Mouse (Mus musculus) ovary, adult 18-20 months (tissue): Measurements from ENCODE around the gene Ppbp.

Experiments used
- DNase-seq: peaks from one replicate; pipeline ENCODE4 v3.0.0; 2022; ENCODE audit warnings: low spot score, mixed read lengths

Gene Ppbp

DNA sequence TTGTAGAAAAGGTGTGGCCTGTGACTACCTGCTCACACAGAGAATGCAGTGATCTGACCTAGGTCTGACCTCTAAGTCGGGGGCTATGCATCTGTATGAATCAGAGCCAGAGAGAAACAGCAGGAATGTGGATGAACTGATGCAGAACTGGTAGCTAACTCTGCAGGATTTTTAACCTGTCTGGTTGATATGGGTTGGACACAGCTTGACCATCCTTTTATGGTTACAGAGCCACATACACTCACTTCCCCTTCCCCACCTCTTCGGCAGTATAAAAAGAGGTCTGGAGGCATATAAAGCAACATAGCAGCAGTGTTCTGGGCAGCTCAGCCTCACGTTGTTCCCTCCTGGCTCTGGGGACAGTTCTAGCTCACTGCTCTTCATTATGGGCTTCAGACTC lies at the start of gene Ppbp:
Gene Ppbp (plus strand): TSS at position 301 of the 400 bp plus-strand sequence.
- DNase-seq: no peak

DNA sequence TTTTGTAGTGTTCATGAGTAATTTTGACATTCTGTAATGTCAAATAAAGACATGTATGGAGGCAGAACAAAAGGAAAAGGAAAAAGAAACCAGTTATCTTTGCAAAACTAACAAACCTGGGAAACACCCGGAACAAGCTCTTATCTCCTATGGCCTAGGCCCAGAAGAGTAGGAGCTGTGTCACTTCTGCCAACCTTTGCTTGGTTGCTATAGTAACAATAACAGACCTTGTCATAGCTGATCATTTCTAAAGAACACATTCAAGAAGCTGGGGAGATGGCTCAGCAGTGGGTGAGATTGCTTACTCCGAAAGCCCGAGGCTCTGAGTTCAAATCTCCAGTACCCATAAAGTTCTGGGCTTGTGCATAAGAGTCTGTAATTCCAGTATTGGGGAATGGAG lies 45.7 kb upstream of the Ppbp start:
- DNase-seq: no peak

DNA sequence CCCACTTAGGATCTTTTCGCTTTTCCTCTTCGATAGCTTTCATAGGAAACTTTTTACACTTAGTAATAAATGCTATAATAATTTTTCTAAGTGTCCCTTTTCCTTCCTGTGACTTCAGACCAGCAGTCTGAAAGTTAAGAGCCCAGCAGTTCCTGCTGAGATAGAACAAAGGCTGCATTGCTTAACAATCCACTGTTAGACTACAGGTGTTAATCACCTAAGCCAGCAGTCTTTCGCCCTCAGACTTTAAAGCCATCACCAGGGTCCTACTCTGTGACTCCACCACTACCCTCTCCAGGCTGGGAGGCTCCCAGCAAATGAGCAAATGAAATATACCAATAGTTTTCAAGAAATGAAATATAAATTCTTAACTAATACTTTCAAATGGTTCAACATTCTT lies 40.1 kb upstream of the Ppbp start:
- DNase-seq: no peak

DNA sequence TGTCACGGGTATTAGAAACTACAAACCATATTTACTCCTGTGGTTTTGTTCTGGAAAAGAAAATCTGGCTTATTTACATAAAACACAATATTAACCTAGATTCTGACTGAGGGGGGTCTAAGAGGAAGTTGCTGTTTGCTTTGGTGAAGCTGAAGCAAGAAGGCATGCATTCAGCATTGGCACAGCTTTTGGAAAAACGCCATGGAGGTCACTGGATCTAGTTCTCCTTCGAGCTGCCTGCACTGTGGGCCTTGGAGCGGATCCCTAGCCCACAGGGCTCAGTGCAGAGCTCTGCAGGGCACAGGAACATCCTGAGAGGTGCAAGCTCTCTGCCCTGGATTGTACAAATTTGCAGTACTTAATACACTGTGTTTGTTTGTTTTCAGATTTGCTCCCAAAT lies 36.8 kb upstream of the Ppbp start:
- DNase-seq: no peak

DNA sequence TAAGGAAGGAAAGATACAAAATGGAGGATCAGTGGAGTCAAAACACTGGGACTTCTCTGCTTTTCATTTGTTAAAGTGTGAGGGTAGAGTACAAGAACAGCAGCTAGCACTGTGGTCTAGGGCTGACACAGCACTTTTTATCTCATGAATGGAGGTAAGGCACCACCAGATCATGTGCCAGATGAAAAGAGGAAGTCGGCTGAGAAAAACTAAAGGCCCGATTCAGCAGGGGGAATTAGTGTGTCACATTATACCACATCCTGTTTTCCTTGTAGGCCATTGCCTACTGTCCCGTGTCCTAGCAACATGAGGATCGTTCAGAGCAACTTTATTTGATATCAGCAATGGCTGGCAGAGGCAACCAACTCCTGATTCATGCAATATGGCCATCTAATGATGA lies 26.3 kb upstream of the Ppbp start:
- no peak for DNase-seq

DNA sequence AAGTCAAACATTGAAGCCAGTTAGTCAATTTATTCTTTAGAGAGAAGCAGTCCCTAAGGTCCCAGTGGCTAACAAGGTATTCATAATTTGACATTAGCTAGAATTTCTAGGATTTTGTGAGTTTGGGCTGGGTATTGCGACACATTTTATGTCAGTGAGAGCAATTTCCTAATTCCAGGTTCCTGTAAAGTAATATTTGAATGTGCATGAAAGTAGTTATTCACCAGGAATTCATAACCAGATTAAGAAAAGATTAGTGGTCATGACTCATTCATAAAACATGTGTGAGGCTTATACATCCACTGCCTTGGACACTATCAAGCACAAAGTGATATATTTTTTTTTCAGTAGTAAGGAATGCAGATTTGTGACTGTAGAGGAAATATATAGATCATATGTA lies 14.4 kb upstream of the Ppbp start:
- no peak for DNase-seq

DNA sequence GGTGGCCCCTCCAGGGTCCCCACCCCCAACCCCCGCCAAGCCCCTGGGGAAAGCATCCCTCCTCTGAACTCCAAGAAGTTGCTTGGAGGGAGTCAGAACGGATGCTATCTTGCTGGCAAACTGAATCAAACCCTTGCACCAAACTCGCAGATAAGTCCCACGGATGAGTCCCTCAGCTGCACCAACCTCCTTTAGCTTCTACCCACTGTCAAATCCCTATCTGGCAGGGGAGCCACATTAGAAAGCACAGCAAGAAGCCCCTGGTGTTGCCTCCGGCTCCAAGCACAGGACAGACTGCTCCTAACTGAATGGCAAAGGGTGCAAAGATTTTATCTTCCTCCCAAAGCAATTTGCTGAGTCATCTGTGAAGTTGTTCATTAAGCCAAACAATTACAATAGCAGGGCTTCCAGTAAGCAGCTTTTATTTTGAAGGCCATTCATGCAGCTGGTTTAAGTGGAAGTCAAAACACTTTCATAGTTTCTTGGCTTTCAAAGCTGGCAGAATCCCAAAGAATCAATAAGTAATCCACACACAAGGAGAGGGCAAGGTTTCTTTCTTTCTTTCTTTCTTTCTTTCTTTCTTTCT lies 10.2 kb upstream of the Ppbp start:
- DNase-seq: no peak

DNA sequence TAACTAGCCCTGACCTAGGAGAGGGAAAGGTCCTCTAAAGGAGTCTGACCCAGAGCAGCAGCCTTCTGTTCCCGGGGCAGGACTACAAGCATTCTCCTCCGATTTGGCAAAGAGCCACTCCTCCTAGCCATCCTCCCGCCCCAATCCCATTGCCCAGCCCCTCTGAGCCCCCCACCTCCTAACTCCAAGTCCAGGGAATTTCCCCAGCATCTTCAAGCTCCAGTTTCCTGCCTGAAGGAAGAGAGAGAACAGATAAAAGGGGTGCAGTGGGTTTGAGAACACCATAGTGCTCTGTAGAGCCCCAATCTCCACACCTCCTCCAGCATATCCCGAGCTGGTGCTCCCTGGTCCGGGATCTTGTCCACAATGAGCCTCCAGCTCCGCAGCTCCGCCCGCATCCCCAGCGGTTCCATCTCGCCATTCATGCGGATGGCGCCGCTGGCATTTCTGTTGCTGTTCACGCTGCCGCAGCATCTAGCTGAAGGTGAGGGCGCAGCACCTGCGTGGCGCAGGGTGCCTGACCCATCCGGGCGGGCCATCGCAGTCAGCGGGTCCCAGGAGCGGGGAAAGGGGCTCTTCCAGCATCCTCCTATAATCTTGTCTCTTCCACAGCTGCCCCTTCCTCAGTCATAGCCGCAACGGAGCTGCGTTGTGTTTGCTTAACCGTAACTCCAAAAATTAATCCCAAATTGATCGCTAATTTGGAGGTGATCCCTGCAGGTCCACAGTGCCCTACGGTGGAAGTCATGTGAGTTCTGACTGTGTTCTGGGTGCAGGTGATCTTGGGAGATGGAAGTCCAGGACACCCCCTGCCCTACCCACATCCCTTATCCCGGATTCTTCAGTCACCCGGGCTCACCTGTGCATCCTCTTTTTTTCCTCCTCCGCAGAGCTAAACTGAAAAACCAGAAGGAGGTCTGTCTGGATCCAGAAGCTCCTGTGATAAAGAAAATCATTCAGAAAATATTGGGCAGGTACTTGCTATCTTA lies 8.9 kb upstream of the Ppbp start, which contains the start of gene Cxcl5:
Gene Cxcl5 (plus strand): TSS at position 284 of the 989 bp plus-strand sequence.
- no peak for DNase-seq

DNA sequence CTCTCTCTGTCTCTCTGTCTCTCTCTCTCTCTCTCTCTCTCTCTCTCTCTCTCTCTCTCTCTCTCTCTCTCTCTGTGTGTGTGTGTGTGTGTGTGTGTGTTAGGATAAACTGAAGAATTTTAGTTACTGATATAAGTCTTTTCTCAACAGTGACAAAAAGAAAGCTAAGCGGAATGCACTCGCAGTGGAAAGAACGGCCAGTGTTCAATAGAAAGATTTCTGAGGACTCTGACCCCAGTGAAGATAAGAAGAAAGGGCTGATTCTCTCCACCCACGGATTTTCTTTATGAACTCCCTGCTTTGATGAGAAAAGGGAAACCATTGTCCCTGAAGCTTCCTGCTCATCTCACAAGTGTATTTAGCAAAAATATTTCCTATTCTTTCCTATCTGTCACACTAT lies 8.0 kb upstream of the Ppbp start:
- no peak for DNase-seq

DNA sequence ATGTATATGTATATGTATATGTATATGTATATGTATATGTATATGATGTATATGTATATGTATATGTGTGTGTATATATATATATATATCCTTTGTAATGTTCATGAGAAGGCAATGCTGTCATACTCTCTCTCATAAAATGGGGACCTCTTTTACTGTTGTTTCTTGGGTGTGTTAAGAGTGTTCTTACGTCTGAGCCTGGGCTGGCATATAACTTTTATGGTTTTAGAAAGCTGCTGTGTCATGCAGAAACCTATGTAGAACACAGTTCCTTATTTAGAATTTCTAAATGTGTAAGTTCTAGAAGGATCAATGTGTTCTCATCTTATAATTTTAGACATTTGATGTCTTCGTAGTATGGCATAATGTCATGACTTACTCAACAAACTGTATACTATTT lies 7.5 kb upstream of the Ppbp start:
- no peak for DNase-seq

DNA sequence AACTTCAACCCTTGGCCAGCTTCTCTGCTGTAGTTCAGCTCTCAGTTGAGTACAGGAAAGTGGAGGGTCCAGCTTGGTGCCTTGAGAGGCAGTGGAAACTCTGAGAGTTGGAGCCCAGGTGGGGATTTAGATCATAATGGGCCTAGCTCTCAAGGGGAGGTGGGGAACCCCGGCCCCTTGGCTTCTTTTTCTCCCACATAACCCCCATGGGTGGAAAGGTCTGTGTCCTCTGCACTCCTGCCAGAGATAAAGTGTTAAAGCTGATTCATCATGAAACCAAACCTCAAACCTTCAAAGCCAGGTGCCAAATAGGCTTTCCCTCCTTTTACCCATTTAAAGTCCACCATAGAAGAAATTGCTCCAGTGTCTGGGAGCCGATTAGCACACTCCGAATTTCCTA lies 6.5 kb upstream of the Ppbp start:
- DNase-seq: no peak

DNA sequence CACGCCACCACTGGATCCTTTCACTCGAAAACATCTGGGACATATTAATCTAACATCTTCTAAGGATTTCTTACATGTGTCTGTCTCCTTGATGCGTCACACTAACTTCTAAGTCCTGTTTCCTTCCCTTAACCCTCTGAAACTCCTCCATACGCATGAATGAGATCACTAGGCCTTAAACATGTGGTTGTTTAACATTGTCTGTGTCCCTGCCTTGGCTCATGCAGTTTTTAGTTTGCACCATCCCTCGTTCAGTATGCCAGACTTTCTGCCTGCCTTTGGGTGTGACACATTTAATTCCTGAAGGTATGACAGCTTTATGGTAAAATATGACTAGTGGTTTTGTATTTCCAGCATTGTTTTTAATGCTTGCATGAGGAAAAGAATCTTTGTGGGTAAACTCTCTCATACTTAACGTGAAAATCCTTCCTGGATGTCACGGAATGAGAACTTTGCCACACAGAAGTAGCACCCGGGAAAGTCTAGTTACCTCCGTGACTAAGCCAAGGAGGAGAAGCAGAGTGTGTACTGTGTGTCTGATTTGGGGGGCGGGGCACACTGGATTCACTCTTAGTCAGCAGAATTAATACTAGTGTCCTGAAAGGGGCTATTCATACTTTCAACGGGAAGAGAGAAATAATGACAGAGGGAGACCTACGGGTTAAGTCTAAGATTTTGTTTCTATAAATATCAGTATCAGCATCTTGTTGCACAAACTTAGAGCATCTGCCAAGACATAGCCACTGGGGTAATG lies 4.2 kb upstream of the Ppbp start:
- DNase-seq: no peak

DNA sequence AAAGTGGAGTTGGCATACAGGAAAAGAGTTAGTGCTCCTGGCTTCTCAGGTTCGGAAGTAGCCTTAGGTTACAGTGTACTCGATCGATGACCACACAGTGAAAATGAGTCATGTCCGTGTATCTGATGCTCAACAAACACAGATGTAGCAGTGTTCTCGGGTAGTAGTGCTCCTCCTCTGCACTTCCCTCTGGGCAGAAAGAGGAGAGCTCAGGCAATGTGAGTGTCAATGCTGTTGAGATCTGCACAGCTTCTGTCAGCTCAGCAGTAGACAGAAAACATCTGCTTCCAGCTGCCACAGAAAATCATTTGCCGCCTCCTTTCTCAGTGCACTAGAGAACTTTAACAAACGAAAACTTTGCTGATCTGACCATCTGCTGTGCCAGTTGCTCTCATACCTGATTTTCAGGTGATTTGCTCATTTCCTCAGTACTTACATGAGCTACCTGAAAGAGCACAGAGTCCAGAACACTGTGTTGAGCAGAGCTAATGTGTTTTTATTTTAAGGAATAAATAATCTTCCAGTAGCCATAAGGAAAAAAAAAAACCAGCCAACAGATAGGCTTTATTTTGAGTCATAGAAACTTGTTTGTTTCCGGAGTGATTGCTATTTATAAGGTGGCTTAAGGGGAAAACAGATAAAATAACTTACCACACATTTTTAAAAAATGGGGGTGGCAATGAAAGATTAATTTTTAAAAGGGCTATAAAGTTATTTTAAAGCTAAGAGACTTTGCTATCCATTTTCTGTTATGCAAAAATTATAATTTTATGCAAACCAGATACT lies 2.3 kb upstream of the Ppbp start:
- no peak for DNase-seq

DNA sequence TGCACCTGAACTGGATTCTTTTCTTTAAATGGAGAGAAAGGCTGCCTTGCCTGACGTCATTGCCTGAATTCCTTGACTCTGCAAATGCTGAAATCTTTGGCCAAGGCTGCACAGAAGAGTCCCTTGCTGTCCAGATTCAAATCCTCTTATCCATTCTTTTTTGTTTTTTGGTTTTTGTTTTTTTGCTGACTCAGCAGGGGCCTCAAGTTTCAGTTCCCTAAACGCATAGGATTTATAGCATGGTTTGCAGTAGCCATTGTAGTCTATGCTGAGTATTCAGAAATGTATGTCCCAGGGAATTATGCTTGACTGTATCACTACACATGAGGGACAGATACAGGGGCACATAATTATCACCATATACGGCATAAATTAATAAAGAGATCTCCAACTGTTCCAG lies 3.1 kb downstream of the Ppbp start:
- DNase-seq: no peak

DNA sequence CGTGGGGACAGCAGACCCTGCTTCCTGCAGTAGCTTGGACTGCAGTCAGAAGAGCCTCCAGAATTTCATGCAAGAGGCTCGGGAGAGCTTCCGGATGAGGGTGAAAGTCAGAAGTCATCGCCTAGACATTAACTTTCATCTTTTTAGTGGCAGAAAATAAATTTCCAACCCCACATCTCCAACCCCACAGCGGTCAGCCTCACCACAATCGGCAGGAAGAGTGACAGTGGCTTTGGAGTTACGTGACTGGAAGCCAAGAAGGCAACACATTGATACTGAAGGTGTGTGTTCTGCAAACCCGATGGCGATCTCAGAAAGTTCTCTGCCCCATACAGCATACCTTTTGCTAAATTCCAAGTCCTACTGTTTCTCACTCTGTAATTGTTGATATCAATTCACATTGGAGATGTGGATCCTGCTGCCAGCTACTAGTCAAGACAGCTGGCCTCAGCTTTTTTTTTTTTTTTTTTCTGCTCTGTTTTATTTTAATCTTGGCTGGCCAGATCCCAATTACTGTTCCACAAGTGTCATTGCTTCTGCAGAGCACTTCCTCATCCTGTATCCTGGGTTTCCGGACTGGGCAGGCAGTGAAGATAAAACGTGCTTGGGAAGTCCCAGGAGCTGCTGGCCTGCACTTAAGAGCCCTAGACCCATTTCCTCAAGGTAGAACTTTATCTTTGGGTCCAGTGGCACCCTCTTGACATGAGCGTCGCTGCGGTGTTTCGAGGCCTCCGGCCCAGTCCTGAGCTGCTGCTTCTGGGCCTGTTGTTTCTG lies 3.7 kb downstream of the Ppbp start, which contains the start of gene Pf4:
Gene Pf4 (plus strand): TSS at position 556 of the 774 bp plus-strand sequence.
- no peak for DNase-seq

DNA sequence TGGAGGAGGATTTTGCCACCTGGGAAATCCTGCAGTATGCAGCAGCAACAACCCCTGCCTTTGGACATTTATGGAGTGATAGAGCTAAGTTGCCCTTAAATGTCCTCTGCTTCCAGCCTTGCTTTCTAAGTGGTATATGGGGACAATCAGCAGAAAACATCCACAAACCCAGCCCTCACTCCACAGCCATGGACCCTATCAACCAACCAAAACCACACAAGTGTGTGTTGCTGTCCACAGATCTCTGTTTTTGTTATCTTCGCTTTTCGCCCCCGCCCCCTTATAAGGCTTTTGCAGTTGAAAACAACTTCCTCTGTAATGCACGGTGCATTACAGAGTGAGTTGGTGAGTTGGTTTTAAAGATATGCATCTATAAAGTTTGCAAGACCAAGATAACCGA lies 7.2 kb downstream of the Ppbp start:
- no peak for DNase-seq

DNA sequence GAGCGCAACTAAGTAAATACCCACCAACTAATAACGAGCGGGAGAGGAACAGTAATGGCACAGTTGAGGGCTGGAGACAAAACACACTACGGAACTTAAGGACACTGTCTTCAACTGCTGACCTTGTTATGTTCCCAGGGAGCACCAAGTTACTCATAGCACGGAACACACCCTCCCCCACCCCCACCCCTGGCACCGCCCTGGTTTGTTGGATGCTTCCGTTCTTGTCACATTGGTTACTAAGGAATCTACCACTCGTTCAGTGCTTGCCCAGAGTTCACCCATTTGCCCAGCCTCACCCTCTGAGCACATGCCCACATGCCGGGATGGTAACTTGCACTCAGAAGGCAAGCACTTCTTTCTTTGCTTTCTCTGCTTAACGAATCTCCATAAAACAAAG lies 9.3 kb downstream of the Ppbp start:
- no peak for DNase-seq

DNA sequence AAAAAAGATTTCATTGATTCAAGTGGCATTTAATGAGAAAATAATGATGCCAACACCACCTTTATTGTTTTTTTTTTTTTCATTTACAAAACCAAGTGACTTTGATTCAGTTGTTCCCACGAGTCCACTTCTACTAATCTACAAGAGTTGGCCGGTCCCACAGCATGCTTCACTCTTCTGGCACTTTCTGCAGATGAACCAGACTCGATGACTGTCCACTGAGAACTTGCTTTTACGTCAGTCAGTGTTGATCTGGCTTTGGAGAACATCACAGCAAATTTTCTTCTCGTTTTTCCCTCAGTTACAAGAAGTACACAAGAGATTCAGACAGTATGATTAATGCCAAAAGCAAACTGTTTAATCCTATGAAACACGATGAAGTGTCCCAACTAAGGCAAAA lies 10.5 kb downstream of the Ppbp start:
- no peak for DNase-seq

DNA sequence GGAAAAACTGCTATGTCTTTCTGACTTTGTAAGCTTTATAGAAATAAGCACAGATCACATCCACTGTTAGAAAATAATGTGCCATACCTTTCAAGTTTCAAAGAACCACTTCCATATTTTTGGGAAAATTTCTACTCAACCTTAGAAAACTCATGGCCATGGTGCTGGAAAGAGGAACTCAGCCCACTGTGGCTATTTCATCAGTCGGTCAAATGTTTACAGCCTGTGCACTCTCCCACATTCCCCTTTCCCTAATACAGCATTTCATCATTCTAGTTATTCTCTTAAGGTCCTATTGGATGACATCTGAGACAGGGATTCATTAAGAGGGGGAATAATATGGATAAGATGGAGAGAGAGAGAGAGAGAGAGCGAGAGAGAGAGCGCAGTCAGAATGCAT lies 15.4 kb downstream of the Ppbp start:
- no peak for DNase-seq

DNA sequence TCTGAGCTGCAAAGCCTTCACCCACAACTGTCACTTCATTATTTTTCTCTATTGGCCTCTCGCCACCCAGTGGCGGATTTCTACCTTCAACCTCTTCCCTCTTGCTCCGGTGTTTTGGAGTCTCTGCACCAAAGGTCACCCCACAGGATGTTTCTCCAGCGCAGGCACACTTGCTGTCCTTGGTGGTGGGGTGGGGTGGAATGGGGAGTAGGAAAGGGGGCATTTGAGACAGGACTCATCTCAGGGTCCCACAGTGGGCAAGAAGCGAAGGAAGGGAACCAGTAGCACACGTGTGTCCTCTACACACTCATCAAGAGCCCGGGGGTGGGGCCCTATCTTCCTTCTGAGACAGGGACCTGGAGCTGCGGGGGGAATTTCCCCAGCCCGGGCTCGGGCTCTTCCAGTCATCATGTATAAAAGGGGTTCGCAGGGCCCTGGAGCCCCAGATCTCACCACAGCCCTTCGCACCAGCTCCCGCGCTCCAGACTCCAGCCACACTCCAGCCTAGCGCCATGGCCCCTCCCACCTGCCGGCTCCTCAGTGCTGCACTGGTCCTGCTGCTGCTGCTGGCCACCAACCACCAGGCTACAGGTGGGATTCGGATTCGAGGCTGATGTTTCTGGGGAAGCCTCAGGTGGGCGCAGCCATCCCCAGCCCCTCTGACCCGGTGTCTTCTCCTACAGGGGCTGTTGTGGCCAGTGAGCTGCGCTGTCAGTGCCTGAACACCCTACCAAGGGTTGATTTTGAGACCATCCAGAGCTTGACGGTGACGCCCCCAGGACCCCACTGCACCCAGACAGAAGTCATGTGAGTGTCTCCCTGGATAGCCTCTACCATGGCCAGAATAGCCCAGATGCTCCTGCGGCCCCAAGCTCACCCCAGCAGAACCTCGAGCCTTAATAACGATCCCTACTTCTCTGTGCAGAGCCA lies 17.6 kb downstream of the Ppbp start, which contains the start of gene Cxcl3:
Gene Cxcl3 (plus strand): TSS at position 445 of the 930 bp plus-strand sequence.
- DNase-seq: peak; percentile 23
